Mouse (Mus musculus): ENCODE measurements around the gene Vmn1r23. TPM values are rescaled to one million over a fixed set of nuclear protein-coding genes. Genes with fewer than 3 reads are reported as not detected.
"Not testable (repeated sequence)": the region's sequence is repeated elsewhere in the genome, so short reads cannot be mapped to it uniquely, and the experiment has no call there.

Gene Vmn1r23
- not detected in 2 replicates for polyA plus RNA-seq (2012; ENCODE audit: insufficient read depth, insufficient read length, low replicate concordance, missing spikeins)

DNA sequence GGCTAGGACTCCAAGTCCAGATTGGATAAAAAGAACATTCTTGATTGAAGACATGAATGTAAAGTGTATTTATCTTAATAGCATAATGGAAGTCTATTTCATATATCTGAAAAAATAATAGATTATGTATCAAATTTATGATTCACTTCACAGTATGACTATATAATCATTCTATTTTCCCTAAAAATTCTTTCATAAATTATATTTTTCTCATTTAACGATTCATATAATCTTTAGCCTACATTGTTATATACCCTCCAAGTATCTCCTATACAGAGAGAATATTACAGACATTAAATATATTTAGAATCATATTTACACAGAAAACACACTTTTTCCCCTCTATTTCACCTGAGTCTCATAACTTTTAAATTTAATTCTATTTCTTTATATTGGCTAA lies at the start of gene Vmn1r23:
Gene Vmn1r23 (minus strand): TSS at position 101 of the 400 bp plus-strand sequence.
- H3K27ac ChIP-seq (ENCODE audit: insufficient read depth, low read depth, low read length), result no peak within 1 kb of the TSS
- TF ChIP-seq POLR2A (IDR thresholded peaks at IDR 0.05; ENCODE audit: insufficient read depth, low read depth, low read length) (no peak), CTCF (IDR thresholded peaks at IDR 0.05; ENCODE audit: insufficient read depth, low read depth, low read length) (no peak)
- H3K4me3 ChIP-seq (ENCODE audit: insufficient read depth, low read depth, low read length), result no peak within 1 kb of the TSS
- 98% methylated on average over 1 of the region's 1 CpGs for WGBS
- no peaks in the 10 kb centered on the region for H3K4me1 ChIP-seq (ENCODE audit: control insufficient read depth, insufficient read depth, low read length)

DNA sequence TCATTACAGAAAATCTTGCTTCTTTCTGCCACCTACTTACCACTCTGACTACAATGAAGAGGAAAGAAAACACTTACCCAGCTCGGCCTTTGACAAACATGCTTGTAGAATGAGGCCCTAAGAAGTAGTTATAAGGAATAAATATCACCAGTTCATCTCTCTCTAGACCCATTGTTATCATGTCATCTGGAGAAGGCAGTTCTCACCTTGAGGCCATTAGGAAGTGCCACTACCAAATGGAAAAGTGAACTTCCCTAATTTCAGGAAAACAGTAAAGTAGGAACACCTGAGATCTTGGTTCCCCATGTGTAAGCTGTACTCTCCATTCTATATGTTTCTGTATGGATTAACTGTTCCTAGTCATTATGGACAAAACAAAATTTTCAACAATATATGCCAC lies 34.8 kb upstream of the Vmn1r23 start, which contains the start of gene Vmn1r24:
Gene Vmn1r24 (minus strand): TSS at position 101 of the 400 bp plus-strand sequence.
- not testable (repeated sequence) for H3K27ac ChIP-seq (ENCODE audit: insufficient read depth, low read depth, low read length); H3K4me1 ChIP-seq (ENCODE audit: control insufficient read depth, insufficient read depth, low read length); H3K4me3 ChIP-seq (ENCODE audit: insufficient read depth, low read depth, low read length)
- 74% methylated on average over 1 of the region's 1 CpGs for WGBS

DNA sequence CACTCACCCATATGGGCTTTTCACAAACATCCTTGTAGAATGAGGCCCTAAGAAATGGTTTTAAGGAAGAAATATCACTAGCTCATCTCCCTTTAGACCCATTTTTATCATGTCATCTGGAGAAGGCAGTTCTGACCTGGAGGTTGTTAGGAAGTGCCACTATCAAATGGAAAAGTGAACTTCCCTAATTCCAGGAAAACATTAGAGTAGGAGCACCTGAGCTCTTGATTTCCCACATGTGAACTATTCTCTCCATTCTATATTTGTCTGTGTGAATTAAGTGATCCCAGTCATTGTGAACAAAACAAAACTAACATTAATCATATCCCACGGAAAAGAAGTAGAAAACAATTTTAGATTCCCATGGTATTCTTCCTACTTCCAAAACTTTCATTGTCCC lies 18.7 kb downstream of the Vmn1r23 start, which contains the start of gene Vmn1r22:
Gene Vmn1r22 (minus strand): TSS at position 101 of the 400 bp plus-strand sequence.
- TF ChIP-seq CTCF (IDR thresholded peaks at IDR 0.05; ENCODE audit: insufficient read depth, low read depth, low read length) (no peak), POLR2A (IDR thresholded peaks at IDR 0.05; ENCODE audit: insufficient read depth, low read depth, low read length) (no peak)
- Histone ChIP-seq H3K4me3 (ENCODE audit: insufficient read depth, low read depth, low read length) (no peak within 1 kb of the TSS), H3K27ac (ENCODE audit: insufficient read depth, low read depth, low read length) (no peak within 1 kb of the TSS), H3K4me1 (ENCODE audit: control insufficient read depth, insufficient read depth, low read length) (no peaks in the 10 kb centered on the region)
- WGBS, result 82% methylated on average over 1 of the region's 1 CpGs

Other genes starting within 250 kb of the Vmn1r23 start
- not detected in 2 replicates for gene Pyurf, start 234.8 kb downstream of the Vmn1r23 start, polyA plus RNA-seq (2012; ENCODE audit: insufficient read depth, insufficient read length, low replicate concordance, missing spikeins)
- gene Lancl2, start 224.3 kb downstream of the Vmn1r23 start, polyA plus RNA-seq (2012; ENCODE audit: insufficient read depth, insufficient read length, low replicate concordance, missing spikeins), result not detected in 2 replicates
- not detected in 2 replicates for gene Vopp1, start 101.7 kb downstream of the Vmn1r23 start, polyA plus RNA-seq (2012; ENCODE audit: insufficient read depth, insufficient read length, low replicate concordance, missing spikeins)
- not detected in 2 replicates for gene Vmn1r21, start 76.5 kb downstream of the Vmn1r23 start, polyA plus RNA-seq (2012; ENCODE audit: insufficient read depth, insufficient read length, low replicate concordance, missing spikeins)
- not detected in 2 replicates for gene Vmn1r22, start 18.8 kb downstream of the Vmn1r23 start, polyA plus RNA-seq (2012; ENCODE audit: insufficient read depth, insufficient read length, low replicate concordance, missing spikeins)
- gene Vmn1r24, start 34.7 kb upstream of the Vmn1r23 start, polyA plus RNA-seq (2012; ENCODE audit: insufficient read depth, insufficient read length, low replicate concordance, missing spikeins), result not detected in 2 replicates
- gene Vmn1r25, start 54.0 kb upstream of the Vmn1r23 start, polyA plus RNA-seq (2012; ENCODE audit: insufficient read depth, insufficient read length, low replicate concordance, missing spikeins), result not detected in 2 replicates
- not detected in 2 replicates for gene Vmn1r26, start 88.3 kb upstream of the Vmn1r23 start, polyA plus RNA-seq (2012; ENCODE audit: insufficient read depth, insufficient read length, low replicate concordance, missing spikeins)

Measured in olfactory bulb, adult 2 months (tissue).